Mouse (Mus musculus): ENCODE results near the gene Nkd1.

GRCm38 (mm10) chr8:88506981-88507380 is 14.2 kb upstream of the Nkd1 start:
- TF ChIP-seq CTCF (IDR thresholded peaks at IDR 0.05; ENCODE audit: insufficient read depth, low read length) (no peak), POLR2A (IDR thresholded peaks at IDR 0.05; ENCODE audit: borderline replicate concordance, extremely low read depth, low read depth, low read length) (no peak)

Measured in lung, adult 2 months (tissue).